9 mouse cellular contexts compared by ENCODE assay signal in the genomic region with DNA sequence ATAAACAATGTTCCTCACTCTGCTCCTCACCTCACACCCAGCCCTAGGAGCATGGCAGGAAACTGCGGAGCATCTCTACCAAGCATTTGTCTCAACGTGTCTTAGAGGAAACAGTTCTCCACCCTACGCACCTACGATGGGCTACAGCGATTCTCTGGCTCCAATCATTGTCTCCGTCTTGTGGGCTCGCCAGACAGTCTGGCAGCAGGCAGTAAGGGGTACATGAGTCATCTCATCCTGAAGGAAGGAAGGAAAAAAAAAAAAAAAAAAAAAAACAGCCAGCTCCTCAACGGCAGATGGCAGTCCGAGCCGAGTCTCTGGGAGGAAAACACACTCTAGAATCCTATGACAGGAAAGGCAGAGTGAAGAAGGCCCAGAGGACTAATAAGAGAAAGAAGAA.
A peak's percentile ranks its signal among the peaks of the same experiment; 100 is the strongest.
DNase-seq lines count a peak whose midpoint lies in the region; ATAC-seq and TF ChIP-seq lines count a peak whose summit lies in the region.
"Had no signal": no experiment of that assay in that cellular context is flagged by ENCODE, and none has a peak within 500 bp of the region (broad histone marks: within the 10 kb centered on the region; RNA-seq: fewer than 3 reads in every experiment).

No protein-coding gene starts in this region.

- H3K4me2 ChIP-seq in hindbrain, embryonic 13.5 days: no peak overlapping the region
- H3K4me2 ChIP-seq: limb, embryonic 13.5 days had no signal

- H3ac ChIP-seq in C2C12 (ENCODE audit: control insufficient read depth, insufficient read length, low read depth): no peak overlapping the region

- no peaks in the 10 kb centered on the region for H3K79me3 ChIP-seq in C2C12 (ENCODE audit: low read depth)

- no peaks in the 10 kb centered on the region for H3K9me3 ChIP-seq in hindbrain, embryonic 13.5 days
- no peaks in the 10 kb centered on the region for H3K9me3 ChIP-seq in hindbrain, embryonic 10.5 days
- H3K9me3 ChIP-seq: limb, embryonic 13.5 days had no signal

- peak overlapping the region; percentile 52 for H3K27ac ChIP-seq in hindbrain, embryonic 13.5 days
- H3K27ac ChIP-seq in hindbrain, embryonic 10.5 days: no peak overlapping the region
- H3K27ac ChIP-seq: limb, embryonic 13.5 days had no signal

- ATAC-seq in hindbrain, embryonic 13.5 days (ENCODE audit: low FRiP score): no peak

- H3K4me3 ChIP-seq in hindbrain, embryonic 13.5 days: no peak overlapping the region
- no peak overlapping the region for H3K4me3 ChIP-seq in hindbrain, embryonic 10.5 days
- H3K4me3 ChIP-seq in C2C12 (ENCODE audit: insufficient read depth, poor library complexity, severe bottlenecking): no peak overlapping the region
- H3K4me3 ChIP-seq: limb, embryonic 13.5 days had no signal

- no peaks in the 10 kb centered on the region for H3K36me3 ChIP-seq in hindbrain, embryonic 13.5 days
- H3K36me3 ChIP-seq in hindbrain, embryonic 10.5 days: no peaks in the 10 kb centered on the region
- no peaks in the 10 kb centered on the region for H3K36me3 ChIP-seq in C2C12 (ENCODE audit: control insufficient read depth, insufficient read depth)
- H3K36me3 ChIP-seq: limb, embryonic 13.5 days had no signal

- H3K79me2 ChIP-seq in C2C12 (ENCODE audit: control insufficient read depth, insufficient read depth): no peaks in the 10 kb centered on the region

- H3K9ac ChIP-seq in hindbrain, embryonic 13.5 days: no peak overlapping the region
- H3K9ac ChIP-seq: limb, embryonic 13.5 days had no signal

- H3K27me3 ChIP-seq in hindbrain, embryonic 13.5 days: no peaks in the 10 kb centered on the region
- no peaks in the 10 kb centered on the region for H3K27me3 ChIP-seq in hindbrain, embryonic 10.5 days (ENCODE audit: insufficient read depth, poor library complexity, severe bottlenecking)
- H3K27me3 ChIP-seq in C2C12 (ENCODE audit: control insufficient read depth, insufficient read depth, insufficient read length): no peaks in the 10 kb centered on the region
- H3K27me3 ChIP-seq: limb, embryonic 13.5 days had no signal

- no peak for TF ChIP-seq CTCF in C2C12 (IDR thresholded peaks at IDR 0.05; ENCODE audit: control insufficient read depth, insufficient read depth, insufficient read length)

- no peak for DNase-seq in hindbrain, embryonic 10.5 days (ENCODE audit: low spot score)
- peak; percentile 62 to 75 for DNase-seq in cerebellum, adult 18-20 months
- DNase-seq in lung, postnatal 10 days: peak; percentile 35
- DNase-seq in kidney, postnatal 36 days: no peak
- no peak for DNase-seq in B cell, adult 2 months
- no peak for DNase-seq in thymus, postnatal 4 days

- H3K4me1 ChIP-seq in hindbrain, embryonic 13.5 days (replicated peaks): peaks cover 13% of the 10 kb centered on the region
- peaks cover 4% of the 10 kb centered on the region; the same call in 1 of the 2 replicates for H3K4me1 ChIP-seq in hindbrain, embryonic 10.5 days (replicated peaks)
- H3K4me1 ChIP-seq: limb, embryonic 13.5 days had no signal

- 90% methylated on average over 10 of the region's 10 CpGs for WGBS in hindbrain, embryonic 13.5 days
- 88% methylated on average over 10 of the region's 10 CpGs for WGBS in hindbrain, embryonic 10.5 days

TF ChIP-seq in C2C12, 6 proteins besides CTCF, POLR2A, EP300 and RAD21:
- TF ChIP-seq USF1 (IDR thresholded peaks at IDR 0.05; ENCODE audit: low read depth) (no peak), MAX (IDR thresholded peaks at IDR 0.05) (peak; percentile 18)
TF ChIP-seq in C2C12: peak in this region for 1.

Comparison
In these comparisons a context has a peak if more than half of its experiments do, and no peak if none do; other contexts are left out.
1. DNase-seq: peak in cerebellum, adult 18-20 months (2 of 2) and lung, postnatal 10 days (single experiment); none in hindbrain, embryonic 10.5 days (single experiment), kidney, postnatal 36 days (0 of 2), B cell, adult 2 months (0 of 2) and thymus, postnatal 4 days (single experiment).